Mouse (Mus musculus): ENCODE data around the gene Iqcf5. TPM values are rescaled to one million over a fixed set of nuclear protein-coding genes. Genes with fewer than 3 reads are reported as not detected.
A peak's percentile ranks its signal among the peaks of the same experiment; 100 is the strongest.

Iqcf5 gene
- not detected in 2 replicates for polyA plus RNA-seq (2011; ENCODE audit: insufficient read length, low read depth, missing spikeins)

DNA sequence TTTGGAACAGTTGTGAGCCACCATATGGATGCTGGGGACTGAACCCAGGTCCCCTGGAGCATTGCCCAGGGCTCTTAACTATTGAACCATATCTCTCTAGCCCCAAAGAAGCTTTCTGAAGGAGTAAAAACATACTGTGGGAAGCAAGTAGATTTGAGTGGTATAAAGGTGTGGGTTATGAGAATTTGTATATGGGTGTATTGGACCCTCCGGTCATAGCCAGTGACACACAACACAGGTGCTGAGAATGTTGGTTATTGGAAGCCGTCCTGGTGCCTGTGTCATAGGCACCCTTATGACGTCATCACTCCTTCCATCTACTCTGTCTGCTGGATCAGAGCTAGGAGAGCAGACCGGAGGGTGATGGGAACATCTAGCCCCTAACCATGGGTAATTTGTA is at the start of gene Iqcf5:
Iqcf5 (plus strand) TSS at position 301 of the 400 bp plus-strand sequence.
- no peak for TF ChIP-seq CTCF (IDR thresholded peaks at IDR 0.05; ENCODE audit: borderline replicate concordance, insufficient read depth, low read length)
- TF ChIP-seq POLR2A (IDR thresholded peaks at IDR 0.05; ENCODE audit: low read depth, low read length): no peak

DNA sequence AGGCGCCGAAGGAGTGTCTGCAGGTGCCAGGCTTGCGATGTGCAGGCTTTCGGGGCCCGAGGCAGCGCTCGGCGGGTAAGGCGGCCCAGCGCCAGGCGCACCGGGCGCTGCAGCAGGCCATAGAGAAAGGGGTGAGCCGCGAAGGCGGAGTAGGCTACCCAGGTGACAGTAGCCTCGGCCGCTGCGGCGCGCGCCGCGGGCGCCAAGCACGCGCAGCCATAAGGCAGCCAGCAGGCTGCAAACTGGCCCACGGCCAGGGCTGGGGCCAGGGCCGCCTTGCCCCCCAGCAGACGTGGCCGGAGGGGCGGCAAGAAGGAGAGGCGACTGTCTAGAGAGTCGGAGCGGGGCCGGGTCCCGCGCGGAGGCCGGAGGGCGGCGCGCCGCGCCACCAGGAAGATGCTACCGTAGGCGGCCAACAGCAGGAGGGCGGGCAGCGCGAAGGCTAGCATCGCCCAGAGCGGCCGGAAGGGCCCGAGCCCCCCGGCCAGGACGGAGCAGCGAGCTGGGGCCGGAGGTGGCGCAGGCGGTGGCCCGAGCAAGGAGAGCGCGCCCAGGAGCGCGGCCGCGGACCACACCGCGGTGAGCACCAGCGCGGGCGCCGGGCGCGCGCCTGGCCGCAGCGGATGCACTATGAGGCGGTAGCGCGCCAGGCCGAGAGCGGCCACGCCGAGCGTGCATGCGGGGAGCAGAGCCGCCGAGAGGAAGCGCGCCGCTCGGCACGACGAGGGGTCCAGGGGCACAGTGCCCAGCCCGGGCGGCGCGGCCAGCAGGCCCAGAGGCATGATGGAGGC is 49.4 kb upstream of the Iqcf5 start:
- no peak for TF ChIP-seq POLR2A (IDR thresholded peaks at IDR 0.05; ENCODE audit: low read depth, low read length)
- no peak for TF ChIP-seq CTCF (IDR thresholded peaks at IDR 0.05; ENCODE audit: borderline replicate concordance, insufficient read depth, low read length)
- Histone ChIP-seq H3K4me1 (ENCODE audit: control insufficient read depth, insufficient read depth, low read length) (no peaks in the 10 kb centered on the region), H3K27ac (ENCODE audit: insufficient read depth, low read length) (no peak overlapping the region), H3K4me3 (ENCODE audit: insufficient read depth, low read length) (no peak overlapping the region)

More for the DNA sequence above, at the start of gene Iqcf5:
- no peak within 1 kb of the TSS for H3K27ac ChIP-seq (ENCODE audit: insufficient read depth, low read length)
- H3K4me3 ChIP-seq (ENCODE audit: insufficient read depth, low read length): no peak within 1 kb of the TSS
- H3K4me1 ChIP-seq (ENCODE audit: control insufficient read depth, insufficient read depth, low read length): no peaks in the 10 kb centered on the region

DNA sequence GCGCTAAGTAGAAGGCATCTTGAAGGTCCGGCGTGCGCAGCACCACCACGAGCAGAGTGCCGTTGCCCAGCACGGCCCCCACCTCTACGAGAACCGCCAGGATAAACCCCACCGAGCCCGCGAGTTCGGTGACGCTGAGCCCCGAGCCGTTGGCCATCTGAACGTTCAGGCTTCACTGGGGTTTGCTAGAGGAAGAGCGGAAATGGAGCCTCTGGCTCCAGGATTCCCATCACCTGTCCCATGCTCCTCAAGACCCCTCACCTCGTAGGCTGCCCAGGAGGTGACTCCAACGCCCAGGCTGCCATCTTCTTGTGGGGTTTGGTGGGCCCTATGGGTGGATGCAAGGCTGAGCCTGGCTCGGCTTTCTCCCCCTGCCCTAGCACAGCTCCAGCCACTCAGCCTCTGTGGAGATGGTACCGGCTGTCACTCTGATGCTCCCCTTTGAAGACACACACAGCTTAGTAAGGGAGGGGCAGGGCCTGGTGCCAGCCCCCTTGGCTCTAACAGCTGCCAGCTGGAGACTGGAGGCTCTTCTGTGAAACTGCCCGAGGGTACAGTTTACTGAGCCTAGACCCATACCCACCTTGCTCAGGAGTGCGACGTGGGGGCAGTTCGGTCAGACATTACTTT is 48.7 kb upstream of the Iqcf5 start, which contains the start of gene Gpr62:
Gpr62 (minus strand) TSS at position 368 of the 630 bp plus-strand sequence.
- H3K27ac ChIP-seq (ENCODE audit: insufficient read depth, low read length): no peak within 1 kb of the TSS
- no peaks in the 10 kb centered on the region for H3K4me1 ChIP-seq (ENCODE audit: control insufficient read depth, insufficient read depth, low read length)
- TF ChIP-seq POLR2A (IDR thresholded peaks at IDR 0.05; ENCODE audit: low read depth, low read length): no peak
- no peak for TF ChIP-seq CTCF (IDR thresholded peaks at IDR 0.05; ENCODE audit: borderline replicate concordance, insufficient read depth, low read length)
- no peak within 1 kb of the TSS for H3K4me3 ChIP-seq (ENCODE audit: insufficient read depth, low read length)

DNA sequence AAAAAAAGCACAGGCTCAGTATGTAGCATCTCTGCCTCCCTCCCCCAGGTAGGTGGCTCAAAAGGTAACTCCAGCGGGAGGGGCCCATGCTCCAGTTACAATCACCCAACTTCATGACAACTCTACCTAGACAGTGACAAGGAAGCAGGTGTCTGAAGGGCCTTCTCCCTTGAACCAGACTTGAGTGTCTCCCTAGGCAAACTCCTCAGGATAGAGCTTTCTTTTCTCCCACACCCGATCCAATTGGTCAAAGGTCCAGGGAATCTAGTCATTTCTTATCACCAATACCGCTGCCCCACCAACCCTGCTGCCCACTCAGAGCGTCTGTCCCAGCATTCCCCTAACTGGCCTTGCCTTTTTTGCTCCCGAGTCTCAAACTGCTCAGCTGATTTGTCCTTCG is 47.7 kb upstream of the Iqcf5 start:
- Histone ChIP-seq H3K4me1 (ENCODE audit: control insufficient read depth, insufficient read depth, low read length) (no peaks in the 10 kb centered on the region), H3K27ac (ENCODE audit: insufficient read depth, low read length) (no peak overlapping the region)
- TF ChIP-seq POLR2A (IDR thresholded peaks at IDR 0.05; ENCODE audit: low read depth, low read length) (no peak), CTCF (IDR thresholded peaks at IDR 0.05; ENCODE audit: borderline replicate concordance, insufficient read depth, low read length) (no peak)

DNA sequence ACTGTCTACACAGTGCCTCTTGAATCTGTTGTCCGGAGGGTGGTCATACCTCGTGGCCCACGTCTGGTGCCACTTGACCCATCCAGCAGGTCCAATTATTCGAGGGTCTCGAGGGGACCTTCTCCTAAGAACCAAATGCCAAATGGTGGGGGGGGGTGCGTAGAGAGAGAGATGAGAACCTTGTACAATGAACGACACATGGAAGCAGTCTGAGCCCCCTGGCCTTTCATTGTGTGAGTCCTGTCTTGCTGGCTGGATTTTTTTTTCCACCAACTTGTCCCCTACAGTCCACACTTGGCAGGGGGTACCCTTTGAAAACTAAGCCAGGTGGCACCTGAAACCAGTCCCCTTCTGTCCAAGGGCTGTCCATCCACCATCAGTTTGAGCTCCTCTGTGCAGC is 46.6 kb upstream of the Iqcf5 start:
- TF ChIP-seq POLR2A (IDR thresholded peaks at IDR 0.05; ENCODE audit: low read depth, low read length): no peak
- Histone ChIP-seq H3K4me3 (ENCODE audit: insufficient read depth, low read length) (no peak overlapping the region), H3K4me1 (ENCODE audit: control insufficient read depth, insufficient read depth, low read length) (peaks cover 6% of the 10 kb centered on the region), H3K27ac (ENCODE audit: insufficient read depth, low read length) (no peak overlapping the region)

More for the DNA sequence above, 47.7 kb upstream of the Iqcf5 start:
- no peak overlapping the region for H3K4me3 ChIP-seq (ENCODE audit: insufficient read depth, low read length)

DNA sequence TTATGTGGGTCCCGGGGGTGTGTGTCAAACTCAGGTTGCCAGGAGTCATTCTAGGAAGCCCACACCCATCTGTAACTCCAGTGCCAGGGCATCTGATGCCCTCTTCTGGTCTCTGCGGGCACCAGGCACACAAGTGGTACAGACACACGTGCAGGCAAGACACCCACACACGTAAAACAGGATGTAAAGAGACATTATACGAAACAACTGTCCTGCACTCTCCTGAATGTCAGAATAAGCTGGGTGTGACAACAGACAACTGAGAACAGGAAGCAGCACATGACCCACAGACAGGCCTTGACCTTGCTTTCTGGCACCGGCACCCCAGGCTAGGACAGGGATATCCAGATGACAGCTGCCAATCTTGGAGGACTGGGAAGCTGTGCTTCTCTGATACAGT is 45.1 kb upstream of the Iqcf5 start:
- peak; percentile 51; the same call in 1 of the 2 replicates for TF ChIP-seq POLR2A (IDR thresholded peaks at IDR 0.05; ENCODE audit: low read depth, low read length)
- peak; percentile 30; the same call in 1 of the 2 replicates for TF ChIP-seq CTCF (IDR thresholded peaks at IDR 0.05; ENCODE audit: borderline replicate concordance, insufficient read depth, low read length)
- Histone ChIP-seq H3K4me1 (ENCODE audit: control insufficient read depth, insufficient read depth, low read length) (peaks cover 6% of the 10 kb centered on the region), H3K27ac (ENCODE audit: insufficient read depth, low read length) (no peak overlapping the region), H3K4me3 (ENCODE audit: insufficient read depth, low read length) (no peak overlapping the region)

DNA sequence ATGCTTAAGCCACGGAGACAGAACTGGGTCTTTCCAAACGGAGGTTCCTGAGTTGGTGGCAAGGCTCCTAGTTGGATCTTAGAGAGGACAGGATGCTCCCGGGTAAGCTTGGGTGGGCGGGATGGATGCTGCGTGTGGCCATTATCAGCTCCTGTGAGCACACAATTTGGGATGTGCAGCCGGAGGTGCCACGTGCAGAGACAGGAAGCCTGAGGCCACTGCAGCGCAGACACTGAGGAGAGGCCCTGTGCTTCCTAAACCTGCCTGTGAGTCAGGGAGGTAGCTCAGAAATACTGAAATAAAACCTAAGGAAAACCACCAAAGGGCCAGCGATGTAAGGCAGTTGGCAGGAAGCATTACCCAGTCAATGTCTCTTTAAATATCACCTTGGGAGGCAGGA is 44.6 kb upstream of the Iqcf5 start:
- H3K4me1 ChIP-seq (ENCODE audit: control insufficient read depth, insufficient read depth, low read length): peaks cover 6% of the 10 kb centered on the region
- H3K27ac ChIP-seq (ENCODE audit: insufficient read depth, low read length): no peak overlapping the region
- TF ChIP-seq POLR2A (IDR thresholded peaks at IDR 0.05; ENCODE audit: low read depth, low read length) (peak; percentile 35; the same call in 1 of the 2 replicates), CTCF (IDR thresholded peaks at IDR 0.05; ENCODE audit: borderline replicate concordance, insufficient read depth, low read length) (no peak)
- H3K4me3 ChIP-seq (ENCODE audit: insufficient read depth, low read length): no peak overlapping the region

DNA sequence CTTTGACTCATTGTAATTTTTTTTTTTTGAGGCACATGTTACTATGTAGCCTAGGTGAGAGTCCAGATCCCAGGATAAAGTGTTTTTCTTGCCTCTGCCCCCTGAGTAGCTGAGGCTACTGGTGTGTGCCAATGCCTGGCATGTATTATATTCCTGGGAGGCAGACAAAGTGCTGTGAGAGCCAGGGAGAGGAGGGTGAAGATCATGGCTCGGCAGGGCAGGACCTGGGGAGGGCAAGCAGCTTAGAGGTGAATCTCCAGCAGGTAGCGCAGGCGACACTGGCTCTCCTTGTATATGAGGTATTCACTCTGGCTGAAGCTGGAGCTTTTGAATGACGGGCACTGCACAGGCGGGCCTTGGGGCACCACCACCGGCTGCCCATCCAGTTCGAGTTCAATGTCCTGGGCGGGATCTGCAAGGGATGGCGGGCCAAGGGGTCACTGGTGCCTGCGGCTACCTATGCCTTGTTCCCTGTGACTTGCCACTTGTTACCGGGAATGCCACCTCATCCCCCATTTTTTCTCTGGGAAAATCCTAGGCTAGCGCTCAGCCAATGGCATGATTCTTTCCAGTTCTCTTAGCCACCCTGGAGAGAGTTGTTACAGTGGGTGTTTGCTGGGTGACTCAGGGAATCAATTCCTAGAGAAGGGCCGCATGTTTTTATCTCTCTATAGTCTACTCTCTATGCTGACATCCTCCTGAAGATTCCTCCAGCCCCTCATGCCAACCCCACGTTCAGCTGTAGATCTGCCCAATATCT is 43.2 kb upstream of the Iqcf5 start:
- H3K4me3 ChIP-seq (ENCODE audit: insufficient read depth, low read length): no peak overlapping the region
- no peak overlapping the region for H3K27ac ChIP-seq (ENCODE audit: insufficient read depth, low read length)
- peaks cover 6% of the 10 kb centered on the region for H3K4me1 ChIP-seq (ENCODE audit: control insufficient read depth, insufficient read depth, low read length)
- no peak; the same call in 1 of the 2 replicates for TF ChIP-seq POLR2A (IDR thresholded peaks at IDR 0.05; ENCODE audit: low read depth, low read length)
- TF ChIP-seq CTCF (IDR thresholded peaks at IDR 0.05; ENCODE audit: borderline replicate concordance, insufficient read depth, low read length): no peak

DNA sequence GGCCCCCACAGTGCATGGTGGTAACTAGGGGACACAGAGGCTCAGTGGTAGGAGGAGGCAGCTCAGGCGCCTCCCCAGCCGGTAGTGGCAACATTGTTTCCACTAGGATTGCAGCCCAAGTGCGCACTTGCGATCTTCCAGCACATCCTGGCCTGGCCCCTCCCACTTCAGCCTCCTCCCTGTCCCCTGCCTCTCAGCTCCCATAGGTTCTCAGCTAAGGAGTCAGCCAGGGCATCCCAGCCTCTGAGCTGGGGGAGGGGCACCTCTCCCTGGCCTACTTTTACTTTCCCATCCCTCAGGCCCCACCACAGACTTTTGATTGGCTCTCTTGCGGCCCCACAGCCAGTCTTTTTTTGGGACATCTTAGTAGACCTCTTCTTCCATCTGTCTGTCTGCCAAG is 42.5 kb upstream of the Iqcf5 start:
- Histone ChIP-seq H3K4me1 (ENCODE audit: control insufficient read depth, insufficient read depth, low read length) (peaks cover 6% of the 10 kb centered on the region), H3K4me3 (ENCODE audit: insufficient read depth, low read length) (no peak overlapping the region), H3K27ac (ENCODE audit: insufficient read depth, low read length) (peak overlapping the region; percentile 31; the same call in 1 of the 2 replicates)
- TF ChIP-seq CTCF (IDR thresholded peaks at IDR 0.05; ENCODE audit: borderline replicate concordance, insufficient read depth, low read length) (no peak), POLR2A (IDR thresholded peaks at IDR 0.05; ENCODE audit: low read depth, low read length) (peak; percentile 33; the same call in 1 of the 2 replicates)

Measured in embryonic fibroblast, embryonic 13.5 days (primary cell).